Mouse (Mus musculus) ovary, adult 18-20 months (tissue): ENCODE data around the gene Neurl2.
"Not testable (repeated sequence)": the region's sequence is repeated elsewhere in the genome, so short reads cannot be mapped to it uniquely, and the experiment has no call there.

Experiments
- DNase-seq: peaks from one replicate; pipeline ENCODE4 v3.0.0; 2022; ENCODE audit warnings: low spot score, mixed read lengths

Gene Neurl2

DNA sequence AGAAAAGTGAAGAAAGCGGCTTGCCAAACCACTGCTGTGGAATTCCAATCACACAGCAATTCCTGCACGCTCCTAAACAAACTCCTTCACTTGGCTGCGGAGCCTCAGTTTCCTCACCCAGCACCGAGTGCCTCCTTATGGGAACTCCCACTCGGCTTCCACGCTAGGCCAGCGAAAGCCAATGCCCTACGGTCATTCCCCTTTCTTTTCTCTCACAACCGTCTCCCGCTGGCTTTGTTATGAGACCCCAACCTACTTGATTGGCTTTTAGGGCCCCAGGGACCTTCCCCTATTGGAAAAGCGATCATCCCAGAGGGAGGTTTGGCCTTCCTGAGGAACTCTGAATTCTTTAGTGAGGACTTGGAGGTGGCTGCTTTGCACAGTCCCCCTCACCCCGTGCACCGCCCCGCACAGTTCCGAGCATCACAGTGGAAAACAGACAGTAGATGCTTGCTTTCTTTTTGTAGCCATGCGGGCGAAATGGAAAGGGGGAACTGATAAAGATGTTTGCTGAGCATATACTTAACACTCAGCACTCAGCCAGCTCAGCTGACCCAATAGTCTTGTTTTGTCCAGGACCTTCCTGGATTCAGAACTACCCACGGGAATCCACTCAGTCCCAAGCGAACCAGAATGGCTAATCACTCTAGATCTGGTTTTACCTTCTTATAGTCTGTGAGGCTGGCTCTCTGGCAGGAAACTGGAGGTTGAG, 24.7 kb upstream of the Neurl2 start:
- DNase-seq: no peak

DNA sequence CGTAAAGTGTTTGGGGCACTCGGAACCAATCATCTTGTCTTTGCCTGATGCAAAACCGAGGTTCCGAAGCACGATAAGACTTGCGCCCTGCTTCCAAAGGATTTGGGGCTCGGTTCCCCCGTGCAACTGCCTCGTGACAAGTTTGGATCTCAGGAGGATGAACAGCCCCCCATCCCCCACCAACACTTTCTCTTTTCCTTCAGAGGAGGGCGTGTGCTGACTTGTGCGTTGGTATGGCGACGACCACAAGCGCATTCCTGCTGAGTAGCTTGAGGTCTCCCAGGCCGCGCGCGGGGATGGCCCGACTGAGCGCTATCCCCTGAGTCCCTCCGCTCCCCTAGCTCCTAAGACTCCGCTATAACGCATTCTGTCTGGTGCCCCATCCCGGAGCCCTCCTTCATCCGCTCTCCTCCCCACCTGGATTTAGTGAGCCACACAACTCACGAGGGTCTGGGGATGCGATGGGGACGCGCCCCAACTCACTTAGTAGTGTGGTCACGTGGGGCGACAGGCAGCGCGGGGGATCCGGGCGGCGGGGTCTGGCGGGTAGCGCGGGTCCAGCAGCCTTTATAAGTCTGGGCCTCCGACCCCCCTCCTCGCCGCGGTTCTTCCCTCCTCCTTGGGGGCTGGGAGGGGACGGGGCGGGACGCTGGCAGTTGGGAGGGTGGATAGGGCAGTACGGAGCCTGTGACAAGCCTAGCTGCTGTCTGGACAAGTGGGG, 24.0 kb upstream of the Neurl2 start, which contains the start of gene Pltp:
Gene Pltp, minus strand, starts transcription at position 611 of the 721 bp plus-strand sequence.
- no peak for DNase-seq

DNA sequence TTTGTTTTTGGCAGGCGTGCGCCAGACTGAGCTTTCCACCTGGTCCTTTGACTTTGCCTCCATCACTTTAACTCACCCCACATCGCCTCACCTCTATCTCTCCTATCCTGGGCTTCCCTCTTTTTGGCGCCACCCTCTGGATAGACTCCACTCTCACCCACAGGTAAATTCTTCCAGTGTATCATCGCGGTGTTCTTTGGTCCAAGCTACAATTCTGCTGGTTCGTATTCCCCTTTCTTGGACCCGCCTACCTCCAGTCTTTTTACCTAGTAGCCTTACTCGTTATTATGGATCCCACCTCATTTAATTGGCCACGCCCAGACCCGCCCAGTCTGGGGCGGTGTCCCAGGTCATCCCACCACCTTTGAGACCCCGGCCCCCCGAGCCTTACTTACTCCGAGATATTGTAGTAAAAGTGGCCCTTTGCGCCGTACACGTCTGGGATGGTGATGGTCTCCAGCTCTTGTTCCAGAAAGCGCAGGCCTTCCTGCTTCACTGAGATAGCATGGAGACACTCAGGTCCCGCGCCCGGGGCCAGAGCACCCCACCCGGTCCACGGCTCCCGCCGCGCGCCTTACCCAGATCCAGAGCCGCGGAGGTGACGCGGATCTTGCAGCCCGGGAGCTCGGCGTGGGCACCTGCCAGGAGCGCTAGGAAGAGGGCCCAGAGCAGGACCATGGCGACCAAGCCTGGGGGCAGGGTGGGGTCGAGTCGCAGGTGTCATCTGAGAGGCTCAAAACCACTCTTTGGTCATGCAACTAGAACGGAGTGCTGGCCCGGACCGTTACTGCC, 23.2 kb upstream of the Neurl2 start:
- DNase-seq: no peak

DNA sequence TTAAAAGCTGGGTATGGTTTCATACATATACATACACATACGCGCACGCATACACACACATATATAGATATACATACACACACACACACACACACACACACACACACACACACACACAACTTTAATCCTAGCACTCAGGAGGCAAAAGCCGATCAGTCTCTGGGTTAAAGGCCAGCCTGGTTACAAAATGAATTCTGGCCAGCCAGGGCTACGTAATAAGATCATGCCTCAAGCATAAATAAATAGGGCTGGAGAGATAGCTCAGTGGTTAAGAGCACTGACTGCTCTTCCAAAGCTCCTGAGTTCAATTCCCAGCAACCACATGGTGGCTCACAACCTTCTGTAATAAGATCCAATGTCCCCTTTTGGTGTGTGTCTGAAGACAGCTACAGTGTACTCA, 22.3 kb upstream of the Neurl2 start:
- not testable (repeated sequence) for DNase-seq

DNA sequence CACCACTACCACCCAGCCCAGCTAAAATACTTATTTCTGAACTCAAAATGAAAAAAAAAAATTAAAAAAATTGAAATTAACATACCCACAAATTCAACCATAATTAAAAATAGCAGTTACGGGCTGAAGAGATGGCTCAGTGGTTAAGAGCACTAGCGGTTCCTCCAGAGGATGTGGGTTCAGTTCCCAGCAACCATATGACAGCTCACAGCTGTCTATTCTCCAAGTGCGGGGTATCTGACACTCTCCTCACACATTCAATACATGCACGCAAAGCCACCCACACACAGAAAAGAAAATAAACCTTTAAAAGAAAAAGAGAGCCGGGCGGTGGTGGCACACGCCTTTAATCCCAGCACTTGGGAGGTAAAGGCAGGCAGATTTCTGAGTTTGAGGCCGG, 16.8 kb upstream of the Neurl2 start:
- DNase-seq: no peak

DNA sequence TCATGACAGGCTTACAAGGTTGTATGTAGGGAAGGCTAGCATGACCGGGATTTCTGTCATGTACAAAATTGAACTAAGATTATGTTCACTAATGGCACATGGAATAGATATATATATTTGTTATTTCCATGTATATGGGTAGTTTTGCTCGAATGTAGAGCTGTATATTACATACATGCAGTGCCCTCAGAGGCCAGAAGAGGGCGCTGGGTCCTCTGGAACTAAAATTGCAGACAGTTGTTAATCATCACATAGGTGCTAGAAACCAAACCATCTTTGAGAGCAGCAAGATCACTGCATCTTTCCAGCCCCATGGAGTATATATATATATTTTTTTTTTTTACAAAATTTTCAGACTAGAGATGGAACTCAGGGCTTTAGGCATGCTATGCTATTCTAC, 12.5 kb upstream of the Neurl2 start:
- DNase-seq: no peak

DNA sequence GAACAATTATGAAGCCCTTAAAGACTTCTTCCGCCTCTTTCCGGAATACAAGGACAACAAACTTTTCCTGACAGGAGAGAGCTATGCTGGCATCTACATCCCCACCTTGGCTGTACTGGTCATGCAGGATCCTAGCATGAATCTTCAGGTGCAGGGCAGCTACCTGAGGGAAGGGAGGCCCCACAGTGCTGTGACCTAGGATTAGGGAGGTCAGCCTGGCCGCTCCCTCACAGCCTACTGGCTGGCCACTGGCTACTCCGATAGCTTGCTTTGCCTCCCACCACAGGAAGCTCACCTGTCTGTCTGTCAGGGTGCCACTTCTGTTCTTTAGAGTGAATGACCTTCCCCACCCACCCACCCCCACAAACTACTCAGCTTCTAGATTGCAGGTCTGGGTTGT, 1.9 kb upstream of the Neurl2 start:
- no peak for DNase-seq

DNA sequence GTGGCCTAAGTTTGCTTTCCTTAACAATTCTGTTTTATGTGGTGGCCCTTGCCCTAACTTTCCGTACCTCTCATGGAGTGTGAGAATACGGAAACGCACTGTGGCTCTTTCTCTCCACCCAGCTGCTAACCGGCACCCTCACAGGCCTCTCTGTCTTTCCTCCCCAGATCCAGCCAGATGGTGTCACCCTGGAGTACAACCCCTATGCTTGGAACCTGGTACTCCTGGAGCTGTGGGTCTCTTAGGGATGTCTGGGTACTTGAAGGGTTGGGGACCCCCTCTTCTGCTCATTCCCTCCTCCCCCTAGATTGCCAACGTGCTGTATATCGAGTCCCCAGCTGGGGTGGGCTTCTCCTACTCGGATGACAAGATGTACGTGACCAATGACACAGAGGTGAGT, 1.3 kb upstream of the Neurl2 start:
- no peak for DNase-seq

DNA sequence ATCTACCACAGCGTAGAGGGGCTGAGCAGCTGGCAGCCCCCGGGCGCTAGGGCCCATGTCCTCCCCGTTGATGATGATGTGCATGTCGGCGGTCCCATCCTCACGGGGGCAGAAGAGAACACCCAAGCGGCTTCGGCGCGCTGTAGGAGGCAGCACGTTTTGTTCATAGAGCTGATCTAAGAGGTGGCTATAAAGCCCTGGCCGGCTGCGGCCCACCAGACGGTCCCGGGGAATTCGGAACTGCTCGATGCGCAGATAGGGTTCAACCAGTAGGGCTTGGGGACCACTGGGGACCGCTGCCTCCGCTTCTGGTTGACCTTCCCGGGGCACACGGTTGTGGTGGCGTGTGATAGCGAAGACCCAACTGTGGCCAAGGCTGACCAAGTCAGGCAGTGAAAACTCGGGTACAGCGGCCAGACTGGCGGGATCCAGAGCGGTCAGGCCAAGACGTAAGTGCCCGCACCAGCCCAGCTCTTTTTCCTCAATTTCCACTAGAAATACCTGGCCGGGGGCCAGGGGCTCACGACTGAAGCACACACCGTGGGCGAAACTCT, 431 bp downstream of the Neurl2 start, which contains the start of gene Ctsa:
Gene Ctsa, plus strand, starts transcription at position 126 of the 554 bp plus-strand sequence.
- DNase-seq: peak; percentile 74

DNA sequence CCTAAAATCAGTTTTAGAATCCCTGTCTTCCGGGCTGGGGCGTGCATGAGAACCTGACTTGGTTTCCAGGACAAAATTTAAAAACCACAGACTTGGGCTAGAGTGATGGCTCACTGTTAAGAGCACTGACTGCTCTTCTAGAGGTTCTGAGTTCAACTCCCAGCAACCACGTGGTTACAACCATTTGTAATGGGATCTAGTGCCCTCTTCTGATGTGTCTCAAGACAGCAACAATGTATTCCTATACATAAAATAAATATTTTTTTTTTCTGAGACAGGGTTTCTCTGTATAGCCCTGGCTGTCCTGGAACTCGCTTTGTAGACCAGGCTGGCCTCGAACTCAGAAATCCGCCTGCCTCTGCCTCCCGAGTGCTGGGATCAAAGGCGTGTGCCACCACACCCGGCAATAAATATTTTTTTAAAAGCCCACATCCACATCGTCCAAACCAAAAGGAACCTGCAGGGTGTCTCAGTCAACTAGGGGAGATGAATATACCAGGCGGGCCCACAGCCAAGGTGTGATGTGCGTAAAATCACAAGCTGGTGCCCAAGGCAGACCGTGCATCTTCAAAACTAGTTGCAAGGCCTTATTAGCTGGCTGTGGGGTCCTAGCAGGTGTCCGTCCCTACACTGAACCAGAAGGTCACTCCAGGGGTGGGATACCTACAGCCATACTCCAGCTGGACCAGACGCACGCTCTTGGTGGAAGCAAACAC, 1.1 kb downstream of the Neurl2 start:
- DNase-seq: no peak

DNA sequence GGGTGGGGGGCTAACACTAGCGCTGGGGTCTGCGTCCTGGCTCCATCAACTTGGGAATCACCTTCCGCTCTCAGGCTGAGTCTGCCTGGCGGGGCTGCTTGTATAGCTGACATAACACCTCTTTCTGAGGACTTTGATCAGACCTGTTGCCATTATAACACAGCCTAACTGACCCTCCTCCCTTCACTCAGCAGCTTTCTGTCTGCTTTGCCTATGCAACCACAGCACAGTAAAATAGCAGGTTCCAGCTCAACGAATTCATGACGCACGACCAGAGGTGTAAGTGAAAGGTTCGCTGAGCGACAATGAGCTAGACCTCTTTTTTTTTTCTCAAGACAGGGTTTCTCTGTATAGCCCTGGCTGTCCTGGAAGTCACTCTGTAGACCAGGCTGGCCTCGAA, 2.2 kb downstream of the Neurl2 start:
- no peak for DNase-seq

DNA sequence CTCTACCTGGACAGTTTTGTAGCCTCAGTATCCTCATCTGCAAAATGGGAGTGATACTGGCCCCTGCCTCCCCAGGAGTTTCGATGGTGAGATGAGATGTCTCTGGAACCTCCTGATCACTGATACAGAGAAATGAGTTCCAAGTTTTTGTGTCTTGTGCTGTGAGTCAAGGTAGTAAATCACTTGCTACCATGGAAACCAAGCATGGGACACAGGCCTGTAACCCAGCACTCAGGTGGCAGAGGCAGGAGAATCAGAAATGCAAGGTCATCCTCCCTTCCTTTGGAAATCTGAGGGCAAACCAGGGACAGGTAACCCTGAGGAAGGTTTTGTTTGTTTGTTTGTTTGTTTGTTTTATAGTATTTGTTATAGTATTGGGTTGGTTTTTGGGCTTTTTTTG, 4.2 kb downstream of the Neurl2 start:
- DNase-seq: no peak

DNA sequence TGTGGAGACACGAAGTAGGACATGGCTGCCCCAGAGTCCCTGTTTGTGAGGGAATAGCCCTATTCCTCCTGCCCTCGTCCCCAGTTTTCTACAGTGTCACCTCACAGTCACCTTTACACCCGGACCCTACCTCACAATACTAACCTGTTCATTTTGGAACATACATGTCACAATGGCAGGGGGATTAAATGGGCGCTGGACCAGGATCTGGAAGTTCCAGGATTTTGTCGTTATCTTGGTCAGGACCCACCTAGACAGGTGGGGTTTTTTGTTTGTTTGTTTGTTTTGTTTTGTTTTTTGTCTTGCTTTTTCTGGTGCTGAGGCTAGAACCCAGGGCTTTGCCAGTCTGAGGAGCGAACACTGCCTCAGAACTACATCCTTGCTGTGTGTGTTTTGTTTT, 4.8 kb downstream of the Neurl2 start, which contains the start of gene Spata25:
Gene Spata25, minus strand, starts transcription at position 101 of the 400 bp plus-strand sequence.
- DNase-seq: no peak

DNA sequence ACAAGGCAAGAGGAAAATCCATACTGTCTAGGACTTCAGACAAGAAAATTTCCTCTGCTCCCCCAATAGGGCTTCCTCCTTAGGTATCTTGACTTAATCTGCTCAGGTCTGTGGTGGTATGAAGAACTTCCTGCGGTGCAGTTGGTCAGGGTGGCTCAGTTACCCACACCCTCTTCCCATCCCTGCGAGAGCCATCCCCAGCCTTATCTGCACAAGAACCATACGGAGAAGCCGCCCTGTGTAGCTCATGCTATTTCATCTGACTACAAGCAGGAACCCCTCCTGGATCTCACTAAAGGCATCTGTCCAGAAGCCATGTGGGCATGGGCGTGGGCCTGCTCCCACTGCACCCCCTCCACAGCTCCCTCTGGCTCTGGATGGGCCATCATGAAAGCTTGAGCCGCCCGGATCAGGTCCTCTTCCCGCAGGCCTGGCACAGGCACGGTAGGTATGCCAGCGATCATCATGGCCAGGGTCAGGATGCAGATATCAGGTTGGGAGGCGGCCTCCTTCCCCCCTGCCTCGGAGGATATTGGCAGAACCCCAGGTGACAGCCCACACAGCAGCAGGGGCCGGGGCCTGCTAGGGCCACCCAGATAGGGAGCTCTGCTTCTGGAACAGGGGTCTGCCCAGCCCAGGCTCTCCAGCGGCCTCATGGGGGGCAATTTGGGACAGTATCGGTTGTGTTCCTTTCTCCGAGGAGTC, 6.0 kb downstream of the Neurl2 start:
- DNase-seq: no peak

DNA sequence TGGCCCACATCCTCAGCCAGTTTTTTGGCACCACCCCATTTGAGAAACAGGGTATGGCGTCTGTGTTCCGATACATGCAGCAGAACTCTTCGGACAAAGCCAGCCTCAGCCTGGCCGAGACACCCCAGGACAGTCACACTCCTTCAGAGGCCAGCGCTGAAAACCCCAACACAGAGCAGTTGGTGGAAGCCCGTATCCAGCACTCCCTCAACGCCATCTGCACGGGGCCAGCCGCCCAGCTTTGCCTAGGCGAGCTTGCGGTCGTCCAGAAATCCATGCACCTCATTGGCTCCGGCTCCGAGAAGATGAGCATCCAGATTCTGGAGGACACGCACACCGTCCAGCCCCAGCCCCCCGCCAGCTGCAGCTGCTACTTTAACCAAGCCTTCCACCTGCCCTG, 7.7 kb downstream of the Neurl2 start:
- DNase-seq: no peak

DNA sequence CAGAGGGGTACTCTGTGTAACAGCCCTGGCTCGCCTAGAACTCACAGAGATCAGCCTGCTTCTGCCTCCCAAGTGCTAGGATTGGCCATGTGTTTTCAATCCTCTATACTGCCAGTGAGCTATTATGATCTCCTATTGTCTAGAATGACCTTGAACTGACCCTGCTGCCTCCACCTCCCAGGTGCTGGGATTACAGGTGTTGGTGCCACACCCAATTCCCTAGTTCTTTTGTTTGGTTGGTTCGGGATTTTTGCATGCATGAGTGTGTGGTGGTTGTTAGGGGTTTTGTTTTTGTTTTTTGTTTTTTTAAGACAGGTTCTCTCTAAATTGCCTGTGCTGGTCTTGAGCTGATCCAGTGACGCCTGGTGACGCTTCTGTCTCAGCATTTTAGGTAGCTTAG, 9.3 kb downstream of the Neurl2 start:
- DNase-seq: no peak

DNA sequence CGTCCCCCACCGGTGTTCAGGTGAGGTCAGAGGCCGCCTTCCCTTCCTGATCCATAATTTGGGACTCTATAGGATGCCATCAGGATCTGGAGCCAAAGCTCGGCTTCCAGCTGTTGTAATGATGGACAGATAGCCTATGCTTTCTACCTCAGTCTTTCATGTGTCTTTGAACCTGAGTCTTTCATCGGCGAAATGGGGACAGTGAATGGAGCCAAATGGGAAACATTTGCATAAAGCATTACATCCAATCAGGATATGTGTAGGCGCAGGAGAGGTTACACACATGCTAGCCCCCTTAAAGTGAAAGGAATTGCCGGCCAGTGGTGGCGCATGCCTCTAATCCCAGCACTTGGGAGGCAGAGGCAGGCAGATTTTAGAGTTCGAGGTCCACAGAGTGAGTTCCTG, 10.1 kb downstream of the Neurl2 start:
- no peak for DNase-seq

DNA sequence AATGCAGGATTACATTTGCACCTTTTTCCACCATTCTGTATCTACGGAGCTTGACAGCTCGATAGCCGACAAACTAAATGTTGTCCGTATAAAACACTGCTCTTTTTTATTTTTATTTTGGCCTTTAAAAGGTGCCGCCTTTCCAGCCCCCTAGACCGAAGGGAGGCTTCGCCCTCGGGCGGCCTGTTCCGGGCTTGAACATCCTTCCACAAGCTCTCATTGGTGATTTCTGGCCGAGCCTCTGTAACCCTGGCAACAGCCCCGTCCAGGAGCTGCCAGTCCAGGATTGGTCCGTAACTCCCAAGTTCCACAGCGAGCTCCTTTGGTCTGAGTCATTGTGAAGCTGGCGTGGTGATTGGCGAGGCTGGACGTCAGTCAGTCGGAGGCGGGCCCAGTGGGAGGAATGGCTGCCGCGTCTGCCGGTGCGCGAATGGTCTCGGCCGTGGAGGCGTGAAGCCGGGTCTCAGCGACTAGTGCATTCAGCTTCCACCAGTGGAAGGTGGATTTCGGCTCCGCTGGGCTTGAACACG, 10.6 kb downstream of the Neurl2 start, which contains the start of gene Zswim1:
Gene Zswim1, plus strand, starts transcription at position 51 of the 530 bp plus-strand sequence.
- DNase-seq: peak; percentile 97

DNA sequence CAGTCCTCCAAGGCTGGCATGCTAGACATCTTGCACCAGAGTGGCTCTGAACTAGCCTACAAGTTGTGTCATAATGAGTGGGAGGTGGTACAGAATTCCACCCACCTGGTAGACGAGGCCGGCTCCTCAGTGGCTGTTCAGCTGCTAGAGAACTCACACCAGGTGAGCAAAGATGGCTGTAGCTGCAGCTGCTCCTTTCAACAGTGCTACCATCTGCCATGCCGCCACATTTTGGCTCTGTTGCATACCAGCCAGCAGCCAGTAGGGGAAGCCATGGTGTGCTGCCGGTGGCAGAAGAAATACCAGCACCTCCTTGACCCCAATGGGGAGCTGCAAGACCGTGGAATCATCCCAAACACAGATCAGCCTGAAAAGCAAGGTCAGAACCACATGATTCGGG, 12.2 kb downstream of the Neurl2 start:
- no peak for DNase-seq

DNA sequence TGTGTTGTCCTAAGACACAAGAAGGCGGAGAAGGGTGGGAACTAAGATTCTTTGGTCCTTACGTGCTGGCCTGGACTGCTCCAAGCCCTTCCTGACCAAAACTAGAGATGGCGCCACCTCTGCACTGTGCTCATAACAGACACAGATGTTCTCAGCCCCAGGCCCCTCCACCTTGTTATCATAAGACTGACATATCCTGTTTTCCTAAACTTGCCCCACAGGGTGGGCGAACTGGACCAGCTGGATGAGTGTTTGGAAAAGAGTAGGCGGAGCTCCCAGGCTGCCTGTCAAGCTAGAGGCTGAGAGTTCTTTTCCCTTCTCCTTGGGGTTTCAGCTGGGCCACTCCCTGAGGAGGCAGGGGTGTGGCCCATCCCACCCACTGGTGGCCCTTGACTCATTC, 15.6 kb downstream of the Neurl2 start:
- no peak for DNase-seq

DNA sequence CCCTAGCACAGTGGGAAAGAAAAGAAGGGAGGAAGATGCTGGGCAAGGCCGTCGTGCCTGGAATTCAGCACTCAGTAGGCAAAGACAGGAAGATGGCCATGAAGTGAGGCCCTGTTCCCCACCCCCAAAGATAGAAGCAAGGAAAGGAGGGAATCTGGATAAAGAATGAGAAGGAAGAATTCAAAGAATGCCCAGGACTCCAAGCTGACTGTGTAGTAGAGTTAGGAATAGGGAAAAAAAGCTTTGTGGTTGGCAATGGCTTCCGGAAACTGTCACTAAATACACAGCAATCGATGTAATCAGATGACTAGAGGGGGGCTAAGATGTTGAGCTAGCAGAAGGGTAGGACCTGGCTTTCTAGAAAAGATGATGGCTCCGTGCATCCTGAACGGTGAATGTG, 16.1 kb downstream of the Neurl2 start:
- no peak for DNase-seq
